Mouse (Mus musculus) cerebellum, adult 2 months (tissue): ENCODE measurements around the gene Slc6a6.

ENCODE experiments used
- CTCF ChIP-seq: fragments of 200-500 bp; IDR thresholded peaks from 2 replicates; pipeline ENCODE4 v1.5.1; 2011; ENCODE audit warnings: low read depth, mild to moderate bottlenecking, control low read depth, low read length, moderate library complexity, borderline replicate concordance; ENCODE audit not compliant: insufficient read depth
- POLR2A ChIP-seq: fragments of 200-500 bp; IDR thresholded peaks from 2 replicates; pipeline ENCODE4 v1.6.1; 2011; ENCODE audit warnings: low read length, control low read depth, borderline replicate concordance; ENCODE audit not compliant: insufficient read depth

GRCm38 (mm10) chr6:91719865-91720533 is 36.1 kb downstream of the Slc6a6 start:
- TF ChIP-seq CTCF (no peak), POLR2A (no peak)
